Mouse (Mus musculus) ES-Bruce4 (cell line): ENCODE results near the gene Ranbp17.

Source experiments
- CTCF ChIP-seq: IDR thresholded peaks from one replicate; pipeline ENCODE4 v1.8.1; 2011; ENCODE audit warnings: low read depth, low read length
- POLR2A ChIP-seq: IDR thresholded peaks from one replicate; pipeline ENCODE4 v1.8.1; 2011; ENCODE audit warnings: low read length; ENCODE audit not compliant: insufficient read depth

DNA sequence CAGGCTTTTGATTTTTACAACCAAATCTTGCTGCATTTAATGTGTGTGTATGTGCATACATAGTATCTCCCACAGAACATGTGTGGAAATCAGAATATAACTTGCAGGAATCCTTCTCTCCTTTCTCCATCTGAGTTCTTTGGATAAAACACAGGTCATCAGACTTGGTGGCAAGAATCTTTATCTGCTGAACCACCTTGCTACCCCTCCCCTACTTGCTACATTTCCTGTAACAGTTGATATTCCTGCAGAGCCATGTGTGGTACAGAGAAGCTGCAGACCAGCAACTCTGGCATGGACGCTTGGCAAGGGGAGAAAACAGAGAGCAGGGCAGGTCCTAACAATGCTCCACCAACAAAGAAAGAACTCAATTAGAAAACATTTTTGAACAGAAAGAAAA, 52.4 kb downstream of the Ranbp17 start:
- TF ChIP-seq CTCF (no peak), POLR2A (no peak)
